Mouse (Mus musculus) limb, embryonic 13.5 days (tissue): ENCODE data around the gene Sprr2h. TPM values are rescaled to one million over a fixed set of nuclear protein-coding genes. Genes with fewer than 3 reads are reported as not detected.

Experiments used
- ATAC-seq: fragments of 200-750 bp; cut with Nextera tagmentation; 2 replicates; pipeline ENCODE4 v1.8.0; 2017; ENCODE audit warnings: low read depth, moderate number of reproducible peaks, moderate TSS enrichment; ENCODE audit not compliant: low FRiP score
- H3K27ac ChIP-seq: fragments of 300-500 bp; sonication (generic); 2 replicates; pipeline ENCODE4 v1.5.1; 2015; ENCODE audit warnings: inconsistent platforms, mild to moderate bottlenecking, moderate library complexity
- H3K27me3 ChIP-seq: fragments of 300-500 bp; sonication (generic); 2 replicates; pipeline ENCODE4 v1.6.1; 2015; ENCODE audit warnings: mild to moderate bottlenecking, inconsistent platforms
- H3K36me3 ChIP-seq: fragments of 300-500 bp; sonication (generic); 2 replicates; pipeline ENCODE4 v1.6.1; 2015; ENCODE audit warnings: inconsistent platforms, mild to moderate bottlenecking, moderate library complexity
- H3K4me1 ChIP-seq: fragments of 300-500 bp; sonication (generic); 2 replicates; pipeline ENCODE4 v1.6.1; 2015; ENCODE audit warnings: inconsistent platforms
- H3K4me2 ChIP-seq: fragments of 300-500 bp; sonication (generic); replicated peaks from 2 replicates; pipeline ENCODE4 v1.6.1; 2015; ENCODE audit warnings: inconsistent platforms, mild to moderate bottlenecking, moderate library complexity
- H3K4me3 ChIP-seq: fragments of 300-500 bp; sonication (generic); 2 replicates; pipeline ENCODE4 v1.5.1; 2015; ENCODE audit warnings: moderate library complexity, mild to moderate bottlenecking, inconsistent platforms
- H3K9ac ChIP-seq: fragments of 300-500 bp; sonication (generic); 2 replicates; pipeline ENCODE4 v1.6.1; 2015; ENCODE audit warnings: mild to moderate bottlenecking, inconsistent platforms
- H3K9me3 ChIP-seq: fragments of 300-500 bp; sonication (generic); 2 replicates; pipeline ENCODE4 v1.6.1; 2016; ENCODE audit warnings: inconsistent platforms
- WGBS: fragments of 180-500 bp; shearing (Covaris S2); methylation state at CpG from one replicate; pipeline ENCODE4 v1.1.7; 2015; 5-methylcytosine and 5-hydroxymethylcytosine counted together
- polyA plus RNA-seq: library from polyadenylated mRNA; unstranded; fragments of >200 nt; fragmentation: Nextera tagmentation; extraction: Ambion mirVana; gene quantifications from 2 replicates; pipeline ENCODE4 v1.2.1, GENCODE M21; 2015

The Sprr2h gene
- polyA plus RNA-seq = not detected in 2 replicates

DNA sequence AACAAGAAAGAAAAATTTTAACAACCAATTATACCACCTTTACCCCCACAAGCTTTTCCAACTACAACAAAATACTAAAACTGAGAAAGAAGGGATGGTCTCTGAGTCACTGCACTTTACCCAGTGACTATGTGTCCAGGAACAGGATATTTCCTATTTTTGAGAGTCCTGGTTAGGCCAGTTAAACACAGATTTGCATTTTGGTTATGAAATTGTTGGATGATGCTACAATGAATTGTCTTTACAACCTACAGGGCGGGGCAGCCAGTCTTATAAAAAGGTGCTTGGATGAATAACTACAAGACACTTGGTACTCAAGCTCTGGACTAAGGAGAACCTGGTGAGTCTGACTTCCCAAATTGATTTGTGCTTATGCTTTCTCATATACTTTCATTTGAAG lies at the start of gene Sprr2h:
Gene Sprr2h (plus strand): TSS at position 301 of the 400 bp plus-strand sequence.
- Histone ChIP-seq H3K36me3 (no peaks in the 10 kb centered on the region), H3K4me3 (no peak within 1 kb of the TSS), H3K4me1 (no peaks in the 10 kb centered on the region), H3K9me3 (no peaks in the 10 kb centered on the region), H3K27me3 (no peaks in the 10 kb centered on the region), H3K27ac (no peak within 1 kb of the TSS), H3K9ac (no peak within 1 kb of the TSS), H3K4me2 (no peak within 1 kb of the TSS)
- WGBS = 63% methylated on average over 1 of the region's 1 CpGs
- no peak for ATAC-seq

DNA sequence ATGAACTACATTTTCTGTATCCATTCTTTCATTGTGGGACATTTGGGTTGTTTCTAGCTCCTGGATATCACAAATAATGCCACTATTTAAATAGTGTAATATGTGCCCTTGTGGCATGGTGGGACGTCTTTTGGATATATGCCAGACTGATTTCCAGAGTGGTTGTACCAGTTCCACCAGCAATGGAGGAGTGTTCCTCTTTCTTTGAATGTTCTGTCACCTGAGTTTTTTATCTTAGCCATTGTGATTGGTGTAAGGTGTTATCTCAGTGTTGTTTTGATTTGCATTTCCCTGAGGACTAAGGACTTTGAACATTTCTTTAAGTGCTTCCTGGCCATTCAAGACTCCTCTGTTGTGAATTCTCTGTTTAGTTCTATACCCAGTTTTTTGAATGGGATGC lies 49.2 kb upstream of the Sprr2h start:
- ATAC-seq = no peak
- 84% methylated on average over 1 of the region's 1 CpGs for WGBS
- no peak overlapping the region for H3K27ac ChIP-seq
- no peak overlapping the region for H3K9ac ChIP-seq
- H3K36me3 ChIP-seq = no peaks in the 10 kb centered on the region
- H3K4me3 ChIP-seq = no peak overlapping the region
- no peaks in the 10 kb centered on the region for H3K27me3 ChIP-seq
- H3K4me2 ChIP-seq = no peak overlapping the region
- H3K4me1 ChIP-seq = no peaks in the 10 kb centered on the region
- no peaks in the 10 kb centered on the region for H3K9me3 ChIP-seq

DNA sequence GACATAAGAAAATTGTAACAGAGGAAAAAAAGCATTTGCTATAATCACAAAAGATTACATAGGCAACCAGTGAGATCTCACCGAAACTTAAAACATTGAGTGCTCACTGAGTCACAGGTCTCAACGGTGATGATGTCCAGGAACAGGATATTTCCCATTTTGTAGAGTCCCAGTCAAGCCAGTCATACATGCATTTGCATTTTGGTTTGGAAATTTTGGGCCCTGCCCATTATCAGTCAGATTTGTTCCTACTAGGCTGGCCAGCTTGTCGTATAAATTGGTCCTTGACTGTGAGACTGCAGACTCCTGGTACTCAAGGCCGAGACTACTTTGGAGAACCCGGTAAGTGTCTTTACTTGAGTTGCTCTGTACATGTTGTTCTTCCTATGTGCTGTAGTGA lies 46.6 kb upstream of the Sprr2h start, which contains the start of gene Sprr2d:
Gene Sprr2d (plus strand): TSS at position 301 of the 400 bp plus-strand sequence.
- Histone ChIP-seq H3K27me3 (no peaks in the 10 kb centered on the region), H3K4me2 (no peak within 1 kb of the TSS), H3K36me3 (no peaks in the 10 kb centered on the region), H3K27ac (no peak within 1 kb of the TSS), H3K4me1 (no peaks in the 10 kb centered on the region), H3K4me3 (no peak within 1 kb of the TSS), H3K9me3 (no peaks in the 10 kb centered on the region), H3K9ac (no peak within 1 kb of the TSS)
- ATAC-seq = no peak
- 89% methylated on average over 5 of the region's 5 CpGs for WGBS

DNA sequence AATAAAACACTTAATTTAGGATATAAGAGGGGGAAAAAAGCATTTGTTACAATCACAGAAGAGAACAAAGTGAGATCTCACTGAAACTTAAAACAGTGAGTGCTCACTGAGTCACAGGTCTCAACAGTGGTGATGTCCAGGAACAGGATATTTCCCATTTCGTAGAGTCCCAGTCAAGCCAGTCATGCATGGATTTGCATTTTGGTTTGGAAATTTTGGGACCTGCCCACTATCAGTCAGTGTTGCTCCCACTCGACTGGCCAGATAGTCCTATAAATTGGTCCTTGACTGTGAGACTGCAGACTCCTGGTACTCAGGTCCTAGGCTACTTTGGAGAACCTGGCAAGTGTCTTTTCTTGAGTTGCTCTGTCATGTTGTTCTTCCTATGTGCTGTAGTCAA lies 33.6 kb upstream of the Sprr2h start, which contains the start of gene Sprr2e:
Gene Sprr2e (plus strand): TSS at position 301 of the 400 bp plus-strand sequence.
- Histone ChIP-seq H3K4me1 (no peaks in the 10 kb centered on the region), H3K36me3 (no peaks in the 10 kb centered on the region), H3K9ac (no peak within 1 kb of the TSS), H3K4me2 (no peak within 1 kb of the TSS), H3K4me3 (no peak within 1 kb of the TSS), H3K27ac (no peak within 1 kb of the TSS), H3K27me3 (no peaks in the 10 kb centered on the region), H3K9me3 (no peaks in the 10 kb centered on the region)
- 80% methylated on average over 2 of the region's 2 CpGs for WGBS
- no peak for ATAC-seq

DNA sequence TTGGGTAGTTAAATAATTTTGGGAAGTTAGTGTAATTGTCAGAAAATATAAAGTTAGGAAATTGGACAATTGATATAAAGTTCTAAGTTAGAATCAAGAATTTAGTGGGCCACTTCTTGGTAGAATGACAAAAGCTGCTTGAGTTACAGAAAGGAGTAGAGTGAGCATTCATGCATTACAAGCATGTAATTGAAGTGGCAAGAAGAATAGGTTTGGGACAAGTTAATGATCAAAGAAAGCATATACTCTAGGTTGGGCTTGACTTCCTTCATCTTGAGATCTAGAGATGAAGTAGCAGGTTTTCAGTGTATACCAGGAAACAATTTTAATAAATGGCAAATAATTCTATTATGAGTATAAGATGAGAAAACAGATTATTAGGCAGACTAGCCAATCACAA lies 23.9 kb upstream of the Sprr2h start:
- Histone ChIP-seq H3K36me3 (no peaks in the 10 kb centered on the region), H3K9me3 (peaks cover 5% of the 10 kb centered on the region; the same call in 1 of the 2 replicates), H3K27me3 (no peaks in the 10 kb centered on the region), H3K4me3 (no peak overlapping the region), H3K27ac (no peak overlapping the region), H3K4me2 (no peak overlapping the region), H3K4me1 (no peaks in the 10 kb centered on the region), H3K9ac (no peak overlapping the region)
- ATAC-seq = no peak

DNA sequence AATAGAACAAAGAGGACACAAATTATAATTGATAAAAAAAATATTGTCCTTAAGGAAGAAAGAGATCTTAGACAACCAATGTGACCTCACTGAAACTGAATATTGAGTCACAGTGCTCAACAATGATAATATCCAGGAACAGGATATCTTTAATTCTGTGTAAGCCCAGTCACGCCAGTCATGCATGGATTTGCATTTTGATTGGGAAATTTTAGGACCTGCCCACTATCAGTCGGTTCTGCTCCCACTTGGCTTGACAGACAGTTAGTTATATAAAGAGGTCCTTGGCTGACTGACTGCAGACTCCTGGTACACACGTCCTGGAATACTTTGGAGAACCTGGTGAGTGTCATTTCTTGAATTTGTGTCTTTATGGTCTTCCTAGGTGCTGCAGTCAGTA lies 20.6 kb upstream of the Sprr2h start, which contains the start of gene Sprr2f:
Gene Sprr2f (plus strand): TSS at position 301 of the 400 bp plus-strand sequence.
- Histone ChIP-seq H3K36me3 (no peaks in the 10 kb centered on the region), H3K9ac (no peak within 1 kb of the TSS), H3K4me2 (no peak within 1 kb of the TSS), H3K27me3 (no peaks in the 10 kb centered on the region), H3K9me3 (no peaks in the 10 kb centered on the region), H3K27ac (no peak within 1 kb of the TSS), H3K4me3 (no peak within 1 kb of the TSS), H3K4me1 (no peaks in the 10 kb centered on the region)
- ATAC-seq = no peak
- 74% methylated on average over 3 of the region's 3 CpGs for WGBS

DNA sequence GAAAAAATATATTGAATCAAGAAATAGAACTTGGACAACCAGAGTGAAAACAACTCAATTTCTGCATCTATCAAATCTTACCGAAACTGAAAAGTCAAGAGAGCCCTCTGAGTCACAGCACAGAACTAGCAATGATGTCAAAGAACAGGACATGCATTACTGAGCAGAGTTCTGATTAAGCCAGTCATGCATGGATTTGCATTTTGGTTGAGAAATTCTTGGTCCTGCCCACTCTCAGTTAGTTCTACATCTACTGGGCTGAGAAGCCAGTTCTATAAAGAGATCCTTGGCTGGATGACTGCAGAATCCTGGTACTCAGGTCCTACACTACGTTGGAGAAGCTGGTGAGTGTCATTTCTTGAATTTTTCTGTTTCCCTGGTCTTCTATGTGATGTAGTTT lies 11.9 kb upstream of the Sprr2h start:
- no peak overlapping the region for H3K27ac ChIP-seq
- no peak overlapping the region for H3K4me3 ChIP-seq
- no peak for ATAC-seq
- no peak overlapping the region for H3K9ac ChIP-seq
- no peaks in the 10 kb centered on the region for H3K36me3 ChIP-seq
- WGBS = 81% methylated on average over 2 of the region's 2 CpGs
- H3K9me3 ChIP-seq = no peaks in the 10 kb centered on the region
- no peaks in the 10 kb centered on the region for H3K27me3 ChIP-seq
- H3K4me2 ChIP-seq = no peak overlapping the region
- no peaks in the 10 kb centered on the region for H3K4me1 ChIP-seq

DNA sequence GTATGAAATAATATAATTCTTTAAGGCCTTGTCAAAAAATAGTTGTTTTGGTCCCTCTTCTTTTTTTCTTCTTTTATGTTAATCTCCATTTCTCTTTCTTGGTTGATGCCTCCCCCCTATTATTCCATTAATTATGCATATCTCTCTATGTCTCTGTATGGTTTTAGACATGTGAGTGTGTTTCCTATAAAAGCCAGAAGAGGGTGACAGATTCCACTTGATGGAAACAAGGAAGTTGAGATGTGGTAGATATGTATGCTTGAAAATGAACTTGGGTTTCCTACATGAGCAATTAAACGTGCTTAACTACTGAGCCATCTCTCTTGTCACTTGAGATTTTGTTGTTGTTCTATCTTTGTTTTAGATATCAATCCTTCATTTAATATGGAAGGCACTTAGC lies 8.8 kb downstream of the Sprr2h start:
- ATAC-seq = no peak
- Histone ChIP-seq H3K4me2 (no peak overlapping the region), H3K9me3 (no peaks in the 10 kb centered on the region), H3K4me1 (no peaks in the 10 kb centered on the region), H3K27me3 (no peaks in the 10 kb centered on the region), H3K9ac (no peak overlapping the region), H3K36me3 (no peaks in the 10 kb centered on the region), H3K4me3 (no peak overlapping the region), H3K27ac (no peak overlapping the region)
- 53% methylated on average over 1 of the region's 1 CpGs for WGBS

DNA sequence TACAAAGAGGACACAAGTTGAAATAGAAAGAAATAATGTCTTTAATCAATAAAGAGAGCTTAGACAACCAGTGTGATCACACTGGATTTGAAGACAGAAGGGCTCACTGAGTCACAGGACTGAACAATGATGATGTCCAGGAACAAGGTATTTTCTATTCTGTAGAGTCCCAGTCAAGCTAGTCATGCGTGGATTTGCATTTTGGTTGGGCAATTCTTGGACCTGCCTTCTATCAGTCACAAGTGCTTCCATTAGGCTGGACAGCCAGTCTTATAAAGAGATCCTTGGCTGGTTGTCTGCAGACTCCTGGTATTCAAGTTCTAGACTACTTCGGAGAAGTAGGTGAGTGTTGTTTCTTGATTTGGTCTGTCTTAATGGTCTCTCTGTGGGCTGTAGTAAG lies 22.2 kb downstream of the Sprr2h start, which contains the start of gene Sprr2i:
Gene Sprr2i (plus strand): TSS at position 301 of the 400 bp plus-strand sequence.
- Histone ChIP-seq H3K27ac (no peak within 1 kb of the TSS), H3K4me3 (no peak within 1 kb of the TSS), H3K27me3 (no peaks in the 10 kb centered on the region), H3K36me3 (no peaks in the 10 kb centered on the region), H3K4me1 (no peaks in the 10 kb centered on the region), H3K4me2 (no peak within 1 kb of the TSS), H3K9ac (no peak within 1 kb of the TSS), H3K9me3 (no peaks in the 10 kb centered on the region)
- 91% methylated on average over 2 of the region's 2 CpGs for WGBS
- ATAC-seq = no peak

DNA sequence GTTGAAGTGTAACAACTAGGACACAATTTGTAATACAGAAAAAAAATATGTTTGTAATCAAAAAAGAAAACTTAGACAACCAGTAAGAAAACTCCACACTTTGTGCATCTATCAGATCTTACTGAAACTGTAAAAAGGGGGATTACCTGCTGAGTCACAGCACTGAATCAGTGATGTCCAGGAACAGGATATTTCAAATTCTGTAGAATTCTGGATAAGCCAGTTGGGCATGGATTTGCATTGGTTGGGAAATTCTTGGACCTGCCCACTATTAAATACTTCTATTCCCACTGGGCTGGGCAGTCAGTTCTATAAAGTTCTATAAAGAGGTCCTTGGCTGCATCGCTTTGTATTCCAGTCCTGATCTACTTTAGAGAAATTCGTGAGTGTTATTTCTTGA lies 32.3 kb downstream of the Sprr2h start, which contains the start of gene Sprr2j-ps:
Gene Sprr2j-ps (plus strand): TSS at position 301 of the 400 bp plus-strand sequence.
- 78% methylated on average over 2 of the region's 2 CpGs for WGBS
- Histone ChIP-seq H3K27me3 (no peaks in the 10 kb centered on the region), H3K27ac (no peak within 1 kb of the TSS), H3K4me3 (no peak within 1 kb of the TSS), H3K9me3 (no peaks in the 10 kb centered on the region), H3K4me2 (no peak within 1 kb of the TSS), H3K4me1 (no peaks in the 10 kb centered on the region), H3K36me3 (no peaks in the 10 kb centered on the region), H3K9ac (no peak within 1 kb of the TSS)
- ATAC-seq = no peak

DNA sequence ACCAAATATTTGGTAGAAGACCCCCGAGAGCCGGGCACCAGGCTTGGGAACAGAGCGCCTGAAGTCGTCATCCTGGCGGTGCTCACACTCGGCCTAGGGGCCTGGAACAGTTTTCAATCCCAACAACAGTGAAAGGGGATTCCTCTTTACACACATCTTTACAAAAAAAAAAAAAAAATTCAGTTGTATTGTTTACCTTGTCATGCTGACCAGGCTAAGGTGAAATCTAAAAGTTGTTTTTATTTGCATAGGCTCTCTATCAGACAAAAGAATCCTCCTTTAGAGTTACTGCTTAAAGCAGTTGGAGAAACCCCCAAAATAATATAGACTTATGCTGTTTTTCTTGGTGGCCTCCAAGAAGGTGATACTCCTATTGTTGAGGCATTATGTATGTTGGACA lies 43.8 kb downstream of the Sprr2h start, which contains the start of gene Gm9774:
Gene Gm9774 (minus strand): TSS at position 101 of the 400 bp plus-strand sequence.
- Histone ChIP-seq H3K4me3 (no peak within 1 kb of the TSS), H3K27me3 (no peaks in the 10 kb centered on the region), H3K9ac (no peak within 1 kb of the TSS), H3K27ac (no peak within 1 kb of the TSS), H3K36me3 (no peaks in the 10 kb centered on the region), H3K4me1 (no peaks in the 10 kb centered on the region), H3K4me2 (no peak within 1 kb of the TSS), H3K9me3 (no peaks in the 10 kb centered on the region)
- no peak for ATAC-seq
- 93% methylated on average over 6 of the region's 6 CpGs for WGBS

DNA sequence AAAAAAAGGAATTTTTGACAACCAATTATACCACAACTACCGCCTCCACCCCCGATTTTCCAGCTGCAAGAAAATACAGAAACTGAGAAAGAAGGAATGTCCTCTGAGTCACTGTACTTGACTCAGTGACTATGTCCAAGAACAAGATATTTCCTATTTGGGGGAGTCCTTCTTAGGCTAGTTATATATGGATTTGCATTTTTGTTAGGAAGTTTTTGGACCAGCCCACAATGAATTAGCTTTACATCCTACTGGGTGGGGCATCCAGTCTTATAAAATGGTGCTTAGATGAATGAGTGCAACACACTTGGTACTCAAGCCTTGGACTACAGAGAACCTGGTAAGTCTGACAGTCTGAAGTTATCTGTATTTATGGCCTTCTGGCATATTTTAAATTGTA lies 46.8 kb downstream of the Sprr2h start, which contains the start of gene Sprr2k:
Gene Sprr2k (plus strand): TSS at position 301 of the 400 bp plus-strand sequence.
- Histone ChIP-seq H3K4me1 (no peaks in the 10 kb centered on the region), H3K4me2 (no peak within 1 kb of the TSS), H3K27ac (no peak within 1 kb of the TSS)

More for the DNA sequence above, 46.8 kb downstream of the Sprr2h start, which contains the start of gene Sprr2k:
- Histone ChIP-seq H3K36me3 (no peaks in the 10 kb centered on the region), H3K27me3 (no peaks in the 10 kb centered on the region), H3K9ac (no peak within 1 kb of the TSS), H3K4me3 (no peak within 1 kb of the TSS), H3K9me3 (no peaks in the 10 kb centered on the region)
- 90% methylated on average over 2 of the region's 2 CpGs for whole genome bisulfite sequencing
- ATAC-seq = no peak
